Mouse (Mus musculus) stomach, postnatal 0 days (tissue): ENCODE results near the gene Sept10.

ENCODE experiments used
- CTCF ChIP-seq: IDR thresholded peaks from 2 replicates; pipeline ENCODE4 v1.5.1; 2016; ENCODE audit warnings: antibody characterized with exemption, low read depth, mild to moderate bottlenecking, moderate library complexity
- EP300 ChIP-seq: optimal IDR thresholded peaks from 2 replicates; pipeline ENCODE3; 2016; ENCODE audit warnings: antibody characterized with exemption

DNA sequence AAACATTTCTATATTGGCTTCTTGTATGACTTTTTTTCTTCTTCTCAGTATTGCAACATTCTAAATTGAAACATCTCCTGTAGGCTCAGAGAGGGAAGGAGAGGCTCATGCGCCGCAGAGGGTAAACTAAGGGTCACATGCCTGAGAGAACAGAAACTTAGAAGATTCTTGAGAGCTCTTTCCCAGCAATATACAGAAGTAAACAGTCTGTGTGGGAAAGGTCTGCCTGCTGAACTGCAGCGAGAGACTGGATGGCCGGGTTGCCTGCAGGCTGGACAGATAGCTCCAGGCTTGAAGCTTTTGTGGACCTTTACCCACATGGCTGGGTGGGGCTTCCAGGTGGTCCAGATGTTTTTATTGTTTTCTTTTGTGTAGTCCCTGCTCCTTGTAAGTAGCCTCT lies 44.0 kb upstream of the Sept10 start:
- TF ChIP-seq CTCF: no peak
- no peak for TF ChIP-seq EP300
